Mouse (Mus musculus) myocyte (in vitro differentiated cells): ENCODE results near the gene Zfp827.

ENCODE experiments used
- CEBPB ChIP-seq: IDR thresholded peaks from 2 replicates; pipeline ENCODE4 v1.6.1; 2011; ENCODE audit warnings: mild to moderate bottlenecking, moderate library complexity; ENCODE audit not compliant: poor library complexity, insufficient read depth, severe bottlenecking
- E2F4 ChIP-seq: IDR thresholded peaks from one replicate; pipeline ENCODE4 v1.6.1; 2011; ENCODE audit warnings: mild to moderate bottlenecking, control low read depth, moderate library complexity; ENCODE audit not compliant: insufficient read depth
- MAX ChIP-seq: IDR thresholded peaks from one replicate; pipeline ENCODE4 v1.6.1; 2011; ENCODE audit warnings: low read depth, mild to moderate bottlenecking, control low read depth
- MYOD1 ChIP-seq, 3 experiments: IDR thresholded peaks; one replicate each; pipeline ENCODE4 v1.6.1; 2011; ENCODE audit warnings: control low read depth in 2 of 3, low read depth in 2 of 3, mild to moderate bottlenecking in 2 of 3, moderate library complexity in 1 of 3; ENCODE audit not compliant: insufficient read length in 2 of 3, control insufficient read depth in 1 of 3
- MYOG ChIP-seq, 3 experiments: IDR thresholded peaks; one replicate each; pipeline ENCODE4 v1.6.1; 2011; ENCODE audit warnings: control low read depth in 2 of 3, low read depth in 2 of 3, mild to moderate bottlenecking in 2 of 3; ENCODE audit not compliant: insufficient read length in 2 of 3, control insufficient read depth in 1 of 3, insufficient read depth in 1 of 3
- POLR2A ChIP-seq: IDR thresholded peaks from one replicate; pipeline ENCODE4 v1.6.1; 2011; ENCODE audit warnings: low read depth, mild to moderate bottlenecking, control low read depth, moderate library complexity; ENCODE audit not compliant: insufficient read length
- POLR2AphosphoS2 ChIP-seq: IDR thresholded peaks from one replicate; pipeline ENCODE4 v1.6.1; 2011; ENCODE audit warnings: low read depth, control low read depth; ENCODE audit not compliant: insufficient read length
- REST ChIP-seq: IDR thresholded peaks from one replicate; pipeline ENCODE4 v1.6.1; 2011; ENCODE audit warnings: mild to moderate bottlenecking, control low read depth, moderate library complexity; ENCODE audit not compliant: insufficient read depth, insufficient read length
- TCF12 ChIP-seq: IDR thresholded peaks from one replicate; pipeline ENCODE4 v1.6.1; 2011; ENCODE audit warnings: mild to moderate bottlenecking, control low read depth; ENCODE audit not compliant: poor library complexity, insufficient read depth, severe bottlenecking
- TCF3 ChIP-seq: IDR thresholded peaks from one replicate; pipeline ENCODE4 v1.6.1; 2011; ENCODE audit warnings: low read depth, control low read depth; ENCODE audit not compliant: insufficient read length
- USF1 ChIP-seq: IDR thresholded peaks from one replicate; pipeline ENCODE4 v1.6.1; 2011; ENCODE audit warnings: low read depth, mild to moderate bottlenecking, control low read depth, moderate library complexity

DNA sequence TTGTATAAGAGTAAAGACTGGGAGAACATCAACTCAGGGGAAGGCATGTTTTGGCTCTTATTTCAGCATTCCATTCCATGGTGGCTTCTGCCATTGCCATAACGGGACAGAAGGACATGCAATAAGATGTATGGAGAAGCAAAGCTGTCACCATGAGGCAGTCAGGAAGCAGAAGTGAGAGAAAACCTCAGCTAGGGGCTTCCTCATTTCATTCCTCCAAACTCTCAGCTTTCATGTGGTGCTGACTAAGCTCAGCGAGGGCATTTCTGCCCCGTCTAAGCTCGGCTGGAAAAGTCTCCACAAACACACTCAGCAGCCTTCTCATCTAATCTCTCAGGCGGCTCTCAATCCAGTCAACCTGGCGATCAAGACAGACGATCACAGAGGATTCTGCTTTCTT is 197.3 kb downstream of the Zfp827 start:
- TF ChIP-seq POLR2A: no peak
- no peak for TF ChIP-seq TCF12
- no peak for TF ChIP-seq POLR2AphosphoS2
- TF ChIP-seq REST: no peak
- no peak for TF ChIP-seq CEBPB
- TF ChIP-seq USF1: no peak
- no peak for TF ChIP-seq MAX
- no peak for TF ChIP-seq MYOG (IDR thresholded peaks at IDR 0.05; ENCODE audit: control insufficient read depth in 1 of 3, insufficient read depth in 1 of 3, insufficient read length in 2 of 3, low read depth in 2 of 3)
- no peak for TF ChIP-seq MYOD1 (IDR thresholded peaks at IDR 0.05; ENCODE audit: control insufficient read depth in 1 of 3, insufficient read length in 2 of 3, low read depth in 2 of 3)
- no peak for TF ChIP-seq E2F4
- no peak for TF ChIP-seq TCF3
